Mouse (Mus musculus) liver, adult 2 months (tissue): ENCODE results near the gene Defb21.

Source experiments
- CTCF ChIP-seq: fragments of 200-500 bp; IDR thresholded peaks from 2 replicates; pipeline ENCODE4 v1.5.1; 2011; ENCODE audit warnings: low read depth, low read length, control low read depth
- POLR2A ChIP-seq: fragments of 200-500 bp; IDR thresholded peaks from 2 replicates; pipeline ENCODE4 v1.6.1; 2011; ENCODE audit warnings: low read length, control low read depth; ENCODE audit not compliant: insufficient read depth; ENCODE audit errors: extremely low read depth

DNA sequence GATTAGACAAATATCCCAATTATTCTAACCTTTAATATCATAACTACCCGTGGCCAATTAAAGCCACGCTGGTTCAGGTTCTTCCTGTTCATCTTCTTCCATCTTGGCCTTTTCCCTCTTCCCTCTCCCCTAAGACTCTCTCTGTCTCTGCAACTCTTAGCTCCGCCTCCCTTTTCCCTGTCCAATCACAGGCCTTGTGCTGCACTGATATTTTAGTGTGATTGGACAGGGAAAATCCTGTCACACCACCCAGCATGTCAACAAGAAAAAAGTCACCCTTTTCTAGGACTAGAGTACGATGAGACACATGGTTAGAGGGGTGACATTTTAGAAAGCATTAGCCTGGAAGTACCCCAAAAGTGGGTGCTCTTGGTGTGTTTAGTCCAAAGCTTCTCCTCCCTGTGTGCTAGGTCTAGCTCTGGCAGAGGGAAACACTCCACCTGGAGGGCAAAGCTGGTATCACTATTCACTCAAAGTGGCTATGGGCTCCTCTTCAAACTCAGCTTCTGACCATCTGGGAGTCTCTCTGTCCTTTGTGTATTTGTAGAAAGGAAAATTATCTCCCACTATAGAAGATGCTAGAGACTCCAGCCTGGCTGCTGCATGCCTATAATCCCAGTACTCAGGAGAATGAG is 14.5 kb downstream of the Defb21 start:
- TF ChIP-seq CTCF: peak; percentile 50
- no peak for TF ChIP-seq POLR2A
